Mouse (Mus musculus): ENCODE measurements at regions not wholly inside any gene's neighbourhood (a gene's known extent, or its start where the extent isn't known, plus 50 kb on each side); places are given as distances from the start of the nearest gene placed in this dataset.

DNA sequence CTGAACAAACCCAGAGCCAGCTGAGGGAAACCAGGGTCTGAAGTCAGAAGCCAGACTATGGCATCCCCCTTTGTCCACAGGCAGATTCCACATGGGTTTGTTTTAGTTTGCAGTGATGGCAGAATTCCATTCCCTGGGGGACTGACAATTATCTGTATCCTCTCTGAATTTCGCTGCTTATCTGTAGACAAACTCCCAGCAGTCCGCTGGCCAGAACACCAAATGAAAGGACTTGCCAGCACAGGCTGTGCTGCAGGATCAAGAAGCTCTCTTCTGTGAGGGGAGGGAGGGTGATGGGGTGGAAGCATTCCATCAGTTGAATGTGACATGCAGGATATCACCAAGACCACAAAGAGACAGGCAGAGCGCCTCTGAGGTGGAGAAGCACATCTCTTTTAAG, 233.8 kb downstream of the Ankrd16 start:
- no peak for TF ChIP-seq POLR2A (IDR thresholded peaks at IDR 0.05; ENCODE audit: borderline replicate concordance, control insufficient read depth, low read depth, low read length)
- no peak for TF ChIP-seq CTCF (IDR thresholded peaks at IDR 0.05; ENCODE audit: control insufficient read depth, insufficient read depth, low read length)
